Mouse (Mus musculus) ES-Bruce4 (cell line): Measurements from ENCODE around the gene Cntnap3.
"Not testable (repeated sequence)": the region's sequence is repeated elsewhere in the genome, so short reads cannot be mapped to it uniquely, and the experiment has no call there.

Experiments
- EP300 ChIP-seq: IDR thresholded peaks from 2 replicates; pipeline ENCODE4 v1.6.1; 2011; ENCODE audit warnings: low read depth, low read length; ENCODE audit not compliant: insufficient read depth
- POLR2A ChIP-seq: IDR thresholded peaks from one replicate; pipeline ENCODE4 v1.8.1; 2011; ENCODE audit warnings: low read length; ENCODE audit not compliant: insufficient read depth

DNA sequence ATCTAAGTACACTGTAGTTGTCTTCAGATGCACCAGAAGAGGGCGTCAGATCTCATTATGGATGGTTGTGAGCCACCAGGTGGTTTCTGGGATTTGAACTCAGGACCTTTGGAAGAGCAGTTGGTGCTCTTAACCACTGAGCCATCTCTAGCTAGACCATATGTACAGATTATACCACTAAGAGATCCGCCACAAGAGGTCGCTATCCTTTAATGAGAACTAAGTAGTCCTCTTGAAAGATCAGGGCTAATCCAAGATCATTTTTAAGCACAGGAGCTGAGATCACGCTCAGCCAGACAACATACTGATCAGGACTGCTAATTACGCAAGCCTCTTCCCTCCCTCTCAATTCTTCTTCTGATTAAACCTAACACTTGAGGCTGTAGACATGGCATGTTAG is 78.9 kb downstream of the Cntnap3 start:
- not testable (repeated sequence) for TF ChIP-seq POLR2A, EP300
